Mouse (Mus musculus) intestine, embryonic 14.5 days (tissue): ENCODE data around the gene Prkab2. TPM values are rescaled to one million over a fixed set of nuclear protein-coding genes. Genes with fewer than 3 reads are reported as not detected.

ENCODE experiments used
- ATAC-seq: fragments of 200-750 bp; cut with Nextera tagmentation; replicated peaks from 2 replicates; pipeline ENCODE4 v1.8.0; 2017; ENCODE audit warnings: low read depth, moderate number of reproducible peaks, moderate TSS enrichment, moderate library complexity; ENCODE audit not compliant: low FRiP score, low TSS enrichment
- DNase-seq: peaks from one replicate; pipeline ENCODE4 v3.0.0-alpha.2; 2018; ENCODE audit warnings: low spot score
- H3K27ac ChIP-seq: fragments of 300-500 bp; sonication (generic); 2 replicates; pipeline ENCODE4 v1.5.1; 2014; ENCODE audit warnings: low read depth, mild to moderate bottlenecking, control low read depth
- H3K27me3 ChIP-seq: fragments of 300-500 bp; sonication (generic); replicated peaks from 2 replicates; pipeline ENCODE4 v1.6.1; 2014; ENCODE audit warnings: low read length, control low read depth; ENCODE audit not compliant: control insufficient read depth, insufficient read depth
- H3K36me3 ChIP-seq: fragments of 300-500 bp; sonication (generic); 2 replicates; pipeline ENCODE4 v1.6.1; 2014; ENCODE audit warnings: low read length, control low read depth; ENCODE audit not compliant: control insufficient read depth, insufficient read depth
- H3K4me1 ChIP-seq: fragments of 300-500 bp; sonication (generic); replicated peaks from 2 replicates; pipeline ENCODE4 v1.6.1; 2014; ENCODE audit warnings: low read length, control low read depth, mixed read lengths; ENCODE audit not compliant: control insufficient read depth, insufficient read depth
- H3K4me2 ChIP-seq: fragments of 300-500 bp; sonication (generic); 2 replicates; pipeline ENCODE4 v1.6.1; 2014; ENCODE audit warnings: low read length
- H3K4me3 ChIP-seq: fragments of 300-500 bp; sonication (generic); 2 replicates; pipeline ENCODE4 v1.5.1; 2014; ENCODE audit warnings: low read depth, low read length, control low read depth, mixed read lengths
- H3K9ac ChIP-seq: fragments of 300-500 bp; sonication (generic); 2 replicates; pipeline ENCODE4 v1.6.1; 2014; ENCODE audit warnings: mild to moderate bottlenecking, low read length
- H3K9me3 ChIP-seq: fragments of 300-500 bp; sonication (generic); 2 replicates; pipeline ENCODE4 v1.6.1; 2016; ENCODE audit warnings: low read length, control low read depth; ENCODE audit not compliant: control insufficient read depth
- WGBS: fragments of 180-500 bp; shearing (Covaris S2); extraction: QIAGEN DNeasy Blood & Tissue Kit; methylation state at CpG from one replicate; pipeline ENCODE4 v1.1.7; 2014; 5-methylcytosine and 5-hydroxymethylcytosine counted together
- polyA plus RNA-seq: library from polyadenylated mRNA; unstranded; fragments of >200 nt; fragmentation: Nextera tagmentation; extraction: Ambion mirVana; gene quantifications from 2 replicates; pipeline ENCODE4 v1.2.1, GENCODE M21; 2014

Prkab2 gene
- polyA plus RNA-seq, 1 experiment from 2014 or later = 7.6 TPM

DNA sequence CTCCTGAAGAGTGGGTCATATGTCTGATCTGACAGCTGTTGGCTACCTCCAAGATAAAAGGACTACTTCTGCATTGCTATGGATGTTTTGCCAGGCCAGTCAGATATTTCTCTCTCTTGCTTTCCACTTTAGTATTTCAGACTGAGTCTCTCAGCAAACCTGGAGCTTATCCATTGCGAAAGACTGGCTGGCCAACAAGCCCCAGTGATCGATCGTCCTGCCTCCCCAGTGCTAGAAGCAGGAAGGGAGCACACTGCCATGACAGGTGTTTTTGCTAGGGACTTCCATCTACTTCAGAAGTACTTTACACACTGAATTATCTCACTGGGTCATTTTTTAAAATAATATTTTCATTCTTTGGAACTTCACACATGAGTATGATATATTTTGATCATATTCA lies 20.4 kb downstream of the Prkab2 start:
- Histone ChIP-seq H3K4me2 (no peak overlapping the region), H3K4me3 (no peak overlapping the region), H3K27ac (no peak overlapping the region), H3K9ac (no peak overlapping the region), H3K36me3 (no peaks in the 10 kb centered on the region), H3K9me3 (no peaks in the 10 kb centered on the region), H3K27me3 (0 out of 2 replicates have a peak, but pooled peaks cover 3% of the 10 kb centered on the region), H3K4me1 (peaks cover 8% of the 10 kb centered on the region; the same call in 1 of the 2 replicates)
- no peak for ATAC-seq
- DNase-seq = no peak
- 94% methylated on average over 3 of the region's 3 CpGs for WGBS

DNA sequence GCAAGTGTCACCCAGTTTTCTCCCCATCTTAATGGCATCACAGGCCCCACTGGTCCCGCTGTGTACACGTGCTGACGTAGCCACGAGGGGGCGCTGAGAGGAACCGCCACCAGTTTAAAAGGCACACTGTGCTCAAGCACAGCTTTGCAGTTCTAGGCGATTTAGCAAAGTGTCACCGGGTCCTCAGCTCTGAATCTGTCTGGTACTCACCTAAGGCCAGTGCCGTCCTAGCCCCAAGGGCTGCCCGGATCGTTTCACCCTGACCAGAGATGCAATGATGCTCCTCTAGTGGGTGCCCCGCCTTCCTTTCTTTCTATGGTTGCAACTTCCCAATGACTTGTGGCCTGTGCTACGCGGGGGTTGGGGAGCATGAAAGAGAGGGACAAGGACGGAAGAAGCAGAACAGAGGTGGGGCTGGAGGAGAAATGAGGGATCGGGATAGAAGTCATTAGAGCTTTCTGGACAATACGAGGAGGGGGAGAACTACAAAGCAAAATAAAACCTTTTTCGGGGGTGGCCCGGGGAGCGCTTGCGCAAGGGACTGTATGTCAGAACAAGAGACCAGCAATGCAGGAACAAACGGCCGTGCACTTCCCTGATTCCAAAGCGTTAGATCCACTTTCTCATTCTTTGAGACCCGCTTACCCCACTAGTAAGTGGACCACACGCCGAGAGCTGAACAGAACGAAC lies 22.8 kb downstream of the Prkab2 start:
- peak overlapping the region; percentile 25; the same call in 1 of the 2 replicates for H3K9ac ChIP-seq
- 4% methylated on average over 28 of the region's 28 CpGs for WGBS
- 0 out of 2 replicates have a peak, but pooled peaks cover 3% of the 10 kb centered on the region for H3K27me3 ChIP-seq
- peak overlapping the region; percentile 36 for H3K4me3 ChIP-seq
- H3K36me3 ChIP-seq = no peaks in the 10 kb centered on the region
- ATAC-seq (peak; percentile 55), DNase-seq (peak; percentile 84)
- no peaks in the 10 kb centered on the region for H3K9me3 ChIP-seq
- no peak overlapping the region for H3K27ac ChIP-seq
- peaks cover 16% of the 10 kb centered on the region for H3K4me1 ChIP-seq
- peak overlapping the region; percentile 82 for H3K4me2 ChIP-seq

DNA sequence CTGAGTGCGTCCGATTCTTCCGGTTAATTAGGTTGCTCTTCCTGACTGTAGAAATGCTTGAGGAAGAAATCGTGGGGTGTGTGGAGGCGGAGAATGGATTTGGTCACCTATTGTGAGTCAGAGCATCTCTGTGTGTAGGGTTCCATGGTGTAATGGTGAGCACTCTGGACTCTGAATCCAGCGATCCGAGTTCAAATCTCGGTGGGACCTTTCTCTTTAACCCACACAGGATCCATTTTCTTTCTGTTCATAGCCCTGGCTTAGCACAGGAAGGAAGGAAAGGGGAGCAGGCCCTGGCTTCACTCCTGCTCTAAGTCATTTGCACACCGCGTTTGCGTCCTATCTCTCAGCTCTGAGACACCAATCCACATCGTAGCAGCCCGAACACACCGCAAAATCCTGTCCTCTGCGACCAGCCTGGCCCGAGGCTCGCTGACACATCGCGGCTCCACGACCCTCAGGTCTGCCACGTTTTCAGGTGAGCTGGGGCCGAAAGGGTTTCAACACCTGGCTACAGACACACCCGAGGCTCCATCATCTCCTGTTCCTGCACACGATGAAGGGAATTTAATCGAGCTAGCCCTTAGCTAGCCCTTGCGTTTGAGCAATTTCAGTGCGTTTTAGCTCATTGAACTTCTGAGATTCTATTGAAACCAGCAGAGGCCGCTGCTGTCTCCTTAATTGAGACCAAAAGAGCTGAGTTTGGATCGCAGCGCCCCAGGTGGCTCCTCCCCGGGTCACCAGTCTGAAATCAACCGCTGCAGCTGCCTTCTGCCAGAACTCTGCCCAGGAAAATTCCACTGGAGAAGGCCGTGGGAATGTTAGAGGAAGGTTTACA lies 23.5 kb downstream of the Prkab2 start:
- 0 out of 2 replicates have a peak, but pooled peaks cover 3% of the 10 kb centered on the region for H3K27me3 ChIP-seq
- peaks cover 16% of the 10 kb centered on the region for H3K4me1 ChIP-seq
- no peaks in the 10 kb centered on the region for H3K9me3 ChIP-seq
- peak; percentile 83 for DNase-seq
- no peaks in the 10 kb centered on the region for H3K36me3 ChIP-seq
- H3K9ac ChIP-seq = peak overlapping the region; percentile 25; the same call in 1 of the 2 replicates
- peak overlapping the region; percentile 82 for H3K4me2 ChIP-seq
- 0 out of 2 replicates have a peak, but pooled peaks have one; percentile 52 for ATAC-seq
- peak overlapping the region; percentile 36 for H3K4me3 ChIP-seq
- WGBS = 3% methylated on average over 33 of the region's 33 CpGs
- H3K27ac ChIP-seq = no peak overlapping the region

- Histone ChIP-seq H3K9ac (no peak overlapping the region), H3K9me3 (no peaks in the 10 kb centered on the region), H3K36me3 (no peaks in the 10 kb centered on the region), H3K4me2 (peak overlapping the region; percentile 82), H3K27ac (no peak overlapping the region), H3K4me1 (peaks cover 16% of the 10 kb centered on the region), H3K4me3 (peak overlapping the region; percentile 36), H3K27me3 (0 out of 2 replicates have a peak, but pooled peaks cover 3% of the 10 kb centered on the region)
- WGBS = under 1% methylated on average over 11 of the region's 11 CpGs
- no peak for ATAC-seq
- DNase-seq = no peak
These were observed 24.1 kb downstream of the Prkab2 start for GRCm38 (mm10) chr3:97682159-97682502.

GRCm38 (mm10) chr3:97682576-97682975 lies 24.6 kb downstream of the Prkab2 start:
- Histone ChIP-seq H3K36me3 (no peaks in the 10 kb centered on the region), H3K4me3 (no peak overlapping the region), H3K27ac (no peak overlapping the region), H3K9ac (no peak overlapping the region), H3K27me3 (0 out of 2 replicates have a peak, but pooled peaks cover 3% of the 10 kb centered on the region), H3K4me2 (peak overlapping the region; percentile 82), H3K4me1 (peaks cover 16% of the 10 kb centered on the region), H3K9me3 (no peaks in the 10 kb centered on the region)
- DNase-seq (no peak), ATAC-seq (no peak)
- 23% methylated on average over 5 of the region's 5 CpGs for WGBS

DNA sequence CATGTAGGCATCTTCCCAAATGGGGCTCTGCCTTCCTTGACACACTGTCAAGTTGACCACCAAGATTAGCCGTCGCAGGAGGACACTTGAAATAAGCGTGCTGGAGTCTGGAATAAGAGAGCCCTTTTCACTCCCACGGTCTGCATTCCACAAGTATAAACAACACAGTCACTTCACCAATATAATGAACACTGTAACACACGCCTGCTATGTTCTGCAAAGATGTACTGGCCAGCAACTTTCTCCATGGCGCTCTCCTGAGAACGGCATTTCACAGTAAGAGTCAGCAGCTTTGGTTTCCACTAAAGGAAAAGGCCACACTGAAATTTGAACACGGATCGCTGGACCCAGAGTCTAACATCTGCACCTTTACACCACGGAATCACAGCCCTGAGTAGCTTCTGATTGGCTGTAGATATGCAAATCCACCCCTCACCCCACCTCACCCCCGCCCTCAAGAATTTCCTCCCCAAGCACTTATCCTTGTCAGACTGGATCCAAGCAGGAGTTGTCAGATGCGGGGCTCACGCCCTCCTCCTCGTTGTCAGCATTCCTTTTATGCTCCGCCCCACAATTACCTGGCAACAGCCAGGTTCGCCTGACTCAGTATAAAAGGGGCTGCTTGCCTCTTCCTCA lies 25.7 kb downstream of the Prkab2 start:
- Histone ChIP-seq H3K4me3 (no peak overlapping the region), H3K9ac (no peak overlapping the region)
- 4% methylated on average over 16 of the region's 16 CpGs for WGBS

DNA sequence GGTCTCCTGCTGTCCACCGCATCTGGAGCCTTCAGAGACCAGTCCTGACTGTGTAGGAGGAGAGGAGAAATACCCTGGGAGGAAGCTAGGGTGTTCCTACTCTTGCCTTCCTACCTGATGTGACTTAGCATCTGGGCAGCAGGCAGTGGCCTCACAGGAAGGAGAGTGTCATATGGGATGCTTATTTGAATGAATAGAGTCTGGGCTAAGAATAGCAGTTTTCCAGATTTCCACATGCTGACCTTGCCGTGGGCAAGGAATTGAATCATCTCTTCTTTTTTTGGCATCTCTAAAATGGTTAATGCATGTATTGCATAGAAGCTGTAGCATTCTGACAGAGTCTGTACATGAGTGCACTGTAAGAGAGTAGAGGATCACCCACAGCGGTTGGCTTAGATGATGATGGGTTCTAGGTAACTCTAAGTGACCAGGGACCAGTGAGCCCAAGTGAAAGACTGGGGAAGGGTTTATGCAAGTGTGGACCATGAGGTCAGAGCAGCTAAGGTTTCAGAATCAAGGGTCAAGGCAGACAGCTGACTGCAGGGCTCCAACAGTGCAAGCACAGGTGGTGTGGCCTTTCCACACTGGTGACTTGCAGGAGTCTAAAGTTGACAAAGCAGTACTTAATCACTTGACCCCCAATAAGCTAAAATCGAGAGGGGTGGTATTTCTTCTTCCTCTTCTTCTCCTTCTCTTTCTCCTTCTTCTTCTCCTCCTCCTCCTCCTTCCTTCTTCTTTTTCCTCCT lies 28.6 kb downstream of the Prkab2 start:
- Histone ChIP-seq H3K4me2 (no peak overlapping the region), H3K4me1 (peaks cover 23% of the 10 kb centered on the region), H3K36me3 (no peaks in the 10 kb centered on the region), H3K27ac (no peak overlapping the region), H3K9ac (no peak overlapping the region), H3K27me3 (0 out of 2 replicates have a peak, but pooled peaks cover 3% of the 10 kb centered on the region), H3K9me3 (no peaks in the 10 kb centered on the region), H3K4me3 (no peak overlapping the region)
- 84% methylated on average over 4 of the region's 4 CpGs for WGBS
- ATAC-seq = no peak
- DNase-seq = no peak

More for the DNA sequence above, 25.7 kb downstream of the Prkab2 start:
- Histone ChIP-seq H3K9me3 (no peaks in the 10 kb centered on the region), H3K27me3 (0 out of 2 replicates have a peak, but pooled peaks cover 3% of the 10 kb centered on the region), H3K4me2 (peak overlapping the region; percentile 30), H3K27ac (no peak overlapping the region), H3K36me3 (no peaks in the 10 kb centered on the region), H3K4me1 (peaks cover 16% of the 10 kb centered on the region)
- DNase-seq = peak; percentile 62
- ATAC-seq = peak; percentile 57

DNA sequence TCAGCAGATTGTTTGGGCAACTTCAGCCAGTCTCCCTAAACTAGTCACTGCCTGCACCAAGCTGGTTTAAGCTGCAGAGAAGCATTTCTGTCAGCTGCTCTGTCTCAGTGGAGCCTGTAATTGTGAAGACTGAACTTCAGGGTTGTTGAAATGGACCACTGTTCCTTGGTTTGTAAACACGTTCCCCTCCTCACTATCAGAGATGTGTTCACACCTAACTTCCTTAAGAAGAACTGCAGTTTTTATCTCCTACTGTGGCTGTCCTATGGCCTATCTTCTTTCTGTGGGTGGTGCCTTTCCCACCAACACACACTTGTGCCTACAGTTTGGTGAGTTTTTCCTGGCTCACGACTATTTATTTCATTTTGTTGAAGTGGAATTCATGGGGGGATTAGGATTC lies 31.3 kb downstream of the Prkab2 start:
- no peak for DNase-seq
- Histone ChIP-seq H3K36me3 (no peaks in the 10 kb centered on the region), H3K9ac (no peak overlapping the region), H3K4me2 (no peak overlapping the region), H3K4me3 (no peak overlapping the region), H3K27ac (no peak overlapping the region), H3K4me1 (peaks cover 14% of the 10 kb centered on the region), H3K27me3 (no peaks in the 10 kb centered on the region), H3K9me3 (no peaks in the 10 kb centered on the region)
- 63% methylated on average over 2 of the region's 2 CpGs for WGBS
- ATAC-seq = no peak
